Mouse (Mus musculus): ENCODE results near the gene Tmem81. TPM values are rescaled to one million over a fixed set of nuclear protein-coding genes. Genes with fewer than 3 reads are reported as not detected.

Tmem81 gene
- total RNA-seq, 2 experiments from 2014 or later: 1.5 to 1.6 TPM

- peak; percentile 30 to 32 for DNase-seq
- intact Hi-C loops (cut with DNase I): no loop called here
Measured at GRCm38 (mm10) chr1:132518621-132519020, 12.6 kb downstream of the Tmem81 start.

GRCm38 (mm10) chr1:132519734-132520133, 13.7 kb downstream of the Tmem81 start:
- intact Hi-C loops (cut with DNase I): loop anchor here (5.0 to 10.0 kb wide), 2 partner anchors 152 to 225 kb away; partner anchors contain the start of gene Nfasc
- DNase-seq: no peak

GRCm38 (mm10) chr1:132520764-132521163, 14.7 kb downstream of the Tmem81 start:
- peak; percentile 43 to 61 for DNase-seq

DNA sequence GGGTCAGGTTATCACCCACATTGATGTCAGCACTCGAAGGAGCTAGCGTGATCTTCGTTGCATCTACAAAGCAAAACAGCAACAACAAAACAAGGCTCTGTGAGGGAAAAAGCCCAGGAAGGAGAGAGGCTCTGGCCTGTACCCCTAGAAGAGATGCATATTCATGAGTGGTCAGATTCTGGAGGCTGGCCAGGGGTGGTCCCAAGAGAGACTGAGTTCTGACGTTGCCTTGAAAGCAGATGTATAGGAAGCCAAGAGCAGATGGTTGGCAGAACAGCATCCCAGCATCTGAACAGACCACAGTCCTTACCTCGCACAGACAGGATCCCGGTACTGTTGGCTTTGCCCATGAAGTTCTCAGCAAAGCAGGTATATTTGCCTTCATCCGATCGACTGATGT, 17.0 kb downstream of the Tmem81 start:
- intact Hi-C loops (cut with DNase I): loop anchor here (5.0 to 10.0 kb wide), 2 partner anchors 156 to 222 kb away; partner anchors contain the start of gene Nfasc
- DNase-seq: no peak

More at GRCm38 (mm10) chr1:132520764-132521163, 14.7 kb downstream of the Tmem81 start:
- intact Hi-C loops (cut with DNase I): loop anchor here (5.0 to 10.0 kb wide), 2 partner anchors 153 to 224 kb away; partner anchors contain the start of gene Nfasc

DNA sequence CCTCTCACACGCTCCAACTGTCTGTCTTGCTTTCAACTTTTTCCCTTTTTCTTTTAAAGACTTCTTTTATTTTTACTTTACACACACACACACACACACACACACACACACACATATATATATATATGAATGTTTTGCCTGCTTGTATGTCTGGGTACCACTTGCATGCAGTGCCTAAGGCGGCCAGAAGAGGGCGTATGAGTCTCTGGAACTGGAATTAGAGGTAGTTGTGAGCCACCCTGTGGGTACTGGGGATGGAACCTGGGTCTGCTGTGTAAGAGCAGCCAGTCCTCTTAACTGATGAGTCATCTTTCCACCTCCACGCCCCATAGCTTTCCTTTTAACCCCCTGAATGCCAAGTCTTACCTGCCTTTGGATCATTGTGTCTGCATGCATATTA, 17.9 kb downstream of the Tmem81 start:
- peak in 1 of 2 experiments; percentile 33 for DNase-seq
- intact Hi-C loops (cut with DNase I): loop anchor here (5.0 to 10.0 kb wide), 2 partner anchors 157 to 221 kb away; partner anchors contain the start of gene Nfasc

DNA sequence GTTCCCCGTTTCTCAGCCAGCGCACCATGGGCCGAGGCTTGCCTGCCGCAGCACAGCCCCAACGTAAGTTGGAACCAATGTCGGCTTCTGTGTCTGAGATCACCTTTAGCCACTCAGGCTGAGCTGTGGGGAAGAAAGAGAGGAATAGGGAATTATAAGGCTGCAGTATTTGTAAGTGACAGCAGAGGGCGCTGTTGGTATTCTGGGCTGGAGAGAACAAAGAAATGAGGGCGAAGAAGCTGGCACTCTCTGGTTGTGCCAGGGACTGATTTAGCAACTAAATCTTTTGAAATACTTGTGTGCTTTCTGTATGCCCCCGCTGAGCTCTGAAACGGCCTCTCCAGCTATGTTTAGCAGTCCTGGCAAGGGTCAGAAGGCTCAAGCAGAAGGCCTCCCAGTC, 19.8 kb downstream of the Tmem81 start:
- peak; percentile 71 to 83 for DNase-seq
- intact Hi-C loops (cut with DNase I): loop anchor here (1.0 to 10.0 kb wide), 2 partner anchors 68 to 219 kb away; partner anchors contain the start of gene Nfasc

DNA sequence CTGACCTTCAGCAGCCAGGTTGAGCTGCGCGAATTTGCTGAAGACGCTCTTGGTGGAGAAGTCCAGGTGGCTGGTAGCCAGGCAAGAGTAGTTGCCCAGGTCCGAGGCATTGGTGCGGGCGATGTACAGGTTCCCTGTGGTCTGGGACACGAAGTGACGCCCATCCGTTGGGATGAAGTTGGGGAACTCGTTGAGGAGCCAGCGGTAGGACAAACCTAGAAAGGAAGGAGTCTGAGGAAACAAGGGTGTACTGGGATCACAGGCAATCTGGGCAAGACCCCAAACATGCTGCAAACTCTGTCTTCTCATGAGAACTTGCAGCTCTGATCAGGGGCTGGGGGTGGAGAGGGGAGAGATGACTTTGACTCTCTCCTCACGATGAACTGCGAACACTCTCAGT, 22.0 kb downstream of the Tmem81 start:
- intact Hi-C loops (cut with DNase I): loop anchor here (10.0 kb wide), 1 partner anchor 217 kb away; the partner anchor contains the start of gene Nfasc
- DNase-seq: no peak

- intact Hi-C loops (cut with DNase I): loop anchor here (10.0 kb wide), 1 partner anchor 216 kb away; the partner anchor contains the start of gene Nfasc
- DNase-seq: no peak
Measured at GRCm38 (mm10) chr1:132528647-132529334, 22.8 kb downstream of the Tmem81 start.

DNA sequence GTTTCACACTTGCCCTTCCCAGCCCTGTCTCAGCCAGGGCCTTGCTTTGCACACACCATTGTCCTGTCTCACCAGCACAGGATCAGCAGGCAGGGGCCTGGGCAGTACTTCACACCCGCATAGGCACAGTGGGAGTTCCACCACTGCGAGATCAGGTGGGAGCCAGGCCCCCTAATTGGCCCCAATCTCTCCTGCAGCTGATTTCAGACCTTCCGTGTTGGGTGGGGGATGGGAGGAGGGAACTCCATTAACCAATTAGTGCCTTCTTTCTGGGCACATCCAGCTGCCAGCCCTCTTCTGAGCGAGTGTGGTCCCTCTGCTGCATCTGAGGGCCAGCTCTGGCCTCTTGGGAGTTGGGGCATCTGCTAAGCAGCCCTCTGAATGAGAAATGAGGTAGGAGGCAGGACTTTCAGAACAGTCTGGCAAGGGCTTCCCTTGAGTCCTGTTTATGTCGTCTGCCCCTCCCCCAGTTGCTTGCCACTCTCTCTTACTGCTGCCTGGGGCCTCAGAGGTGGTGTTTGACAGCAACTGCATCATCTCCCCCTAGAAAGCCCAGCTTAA, 24.7 kb downstream of the Tmem81 start:
- intact Hi-C loops (cut with DNase I): no loop called here

DNA sequence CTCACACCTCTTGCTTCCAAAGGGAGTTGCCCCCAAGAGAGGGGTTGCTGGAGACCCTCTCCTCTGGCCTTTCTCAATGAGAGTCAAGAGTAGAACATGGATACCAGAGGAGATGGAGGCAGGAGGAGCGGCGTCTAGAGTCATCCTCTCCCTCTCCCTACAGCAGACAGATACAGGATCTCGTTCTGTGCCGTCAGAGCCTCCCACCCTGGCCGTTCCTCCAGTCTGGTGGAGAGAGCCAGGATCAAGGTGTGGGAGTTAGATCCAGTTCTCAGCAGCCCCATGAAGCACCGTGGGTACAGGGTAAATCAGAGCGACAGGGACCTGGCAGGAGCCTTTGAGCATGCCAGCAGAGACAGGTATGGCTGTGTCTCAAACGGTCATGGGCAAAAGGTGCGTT, 26.5 kb downstream of the Tmem81 start:
- intact Hi-C loops (cut with DNase I): no loop called here
- DNase-seq: no peak

More for the DNA sequence above, 24.7 kb downstream of the Tmem81 start:
- DNase-seq: no peak

- no peak for DNase-seq
- intact Hi-C loops (cut with DNase I): no loop called here
Measured at GRCm38 (mm10) chr1:132533840-132534239, 27.8 kb downstream of the Tmem81 start.

- DNase-seq: no peak
Measured at GRCm38 (mm10) chr1:132535541-132535940, 29.5 kb downstream of the Tmem81 start.

GRCm38 (mm10) chr1:132536416-132536815, 30.4 kb downstream of the Tmem81 start:
- no peak for DNase-seq
- intact Hi-C loops (cut with DNase I): no loop called here

More at GRCm38 (mm10) chr1:132535541-132535940, 29.5 kb downstream of the Tmem81 start:
- intact Hi-C loops (cut with DNase I): no loop called here

GRCm38 (mm10) chr1:132537736-132538135, 31.7 kb downstream of the Tmem81 start:
- intact Hi-C loops (cut with DNase I): no loop called here
- no peak for DNase-seq

GRCm38 (mm10) chr1:132540701-132541100, 34.7 kb downstream of the Tmem81 start:
- no peak for DNase-seq
- intact Hi-C loops (cut with DNase I): no loop called here

- intact Hi-C loops (cut with DNase I): no loop called here
- DNase-seq: peak; percentile 15 to 24
Measured at GRCm38 (mm10) chr1:132541171-132541823, 35.3 kb downstream of the Tmem81 start.

DNA sequence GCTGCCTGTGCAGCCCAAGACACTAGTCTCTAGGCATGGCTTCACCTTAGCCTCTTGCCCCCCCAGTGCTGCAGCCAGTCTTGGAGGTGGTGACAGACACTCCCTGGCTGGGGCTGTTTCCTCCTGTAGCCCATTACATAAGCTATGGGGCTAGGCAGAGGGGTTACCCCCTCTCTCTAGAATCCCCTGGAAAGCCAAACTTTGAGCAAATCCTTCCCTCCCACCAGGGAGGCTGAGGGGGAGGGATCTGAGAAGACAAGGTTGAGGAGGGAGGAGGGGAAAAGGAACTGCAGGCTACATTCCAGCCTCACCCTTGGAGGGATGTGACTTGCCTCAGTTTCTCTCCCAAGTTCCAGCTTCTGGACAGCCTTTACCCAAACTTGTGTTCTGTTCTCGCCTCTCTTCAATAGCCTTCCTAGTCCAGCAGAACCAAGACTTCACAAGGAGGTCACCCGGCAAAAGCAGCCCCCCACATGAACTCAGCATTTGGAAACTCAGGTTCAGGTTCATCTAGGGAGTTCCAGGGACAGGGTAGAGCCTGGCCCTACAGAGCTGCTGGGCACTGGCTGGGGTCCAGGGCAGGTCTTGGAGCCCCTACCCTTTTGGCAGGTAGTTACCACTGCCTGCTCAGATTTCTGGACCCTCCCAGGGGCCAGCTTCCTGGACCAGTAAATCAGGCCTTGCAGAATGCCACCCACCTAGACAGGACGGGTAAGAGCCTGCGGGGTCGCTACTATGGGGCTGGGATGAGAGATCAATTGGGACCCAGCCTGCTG, 36.0 kb downstream of the Tmem81 start:
- intact Hi-C loops (cut with DNase I): no loop called here
- DNase-seq: no peak

- no peak for DNase-seq
- intact Hi-C loops (cut with DNase I): no loop called here
Measured at GRCm38 (mm10) chr1:132542762-132543306, 36.8 kb downstream of the Tmem81 start, which contains the start of gene Cntn2. TSS of gene Cntn2 (minus strand) at chr1:132543256.

- DNase-seq: peak; percentile 30 to 62
- intact Hi-C loops (cut with DNase I): no loop called here
Measured at GRCm38 (mm10) chr1:132543789-132544188, 37.8 kb downstream of the Tmem81 start.
